Mouse (Mus musculus) layer of hippocampus, postnatal 36 days (tissue): Measurements from ENCODE around the gene 2310050C09Rik. TPM values are rescaled to one million over a fixed set of nuclear protein-coding genes. Genes with fewer than 3 reads are reported as not detected.

Experiments
- DNase-seq, 2 experiments: peaks; one replicate each; pipeline ENCODE4 v3.0.0; 2022
- total RNA-seq, 2 experiments: library from RNA; stranded (reverse); gene quantifications; 2 replicates each; pipeline ENCODE4 v1.2.3; 2021

2310050C09Rik gene
- not detected for total RNA-seq

DNA sequence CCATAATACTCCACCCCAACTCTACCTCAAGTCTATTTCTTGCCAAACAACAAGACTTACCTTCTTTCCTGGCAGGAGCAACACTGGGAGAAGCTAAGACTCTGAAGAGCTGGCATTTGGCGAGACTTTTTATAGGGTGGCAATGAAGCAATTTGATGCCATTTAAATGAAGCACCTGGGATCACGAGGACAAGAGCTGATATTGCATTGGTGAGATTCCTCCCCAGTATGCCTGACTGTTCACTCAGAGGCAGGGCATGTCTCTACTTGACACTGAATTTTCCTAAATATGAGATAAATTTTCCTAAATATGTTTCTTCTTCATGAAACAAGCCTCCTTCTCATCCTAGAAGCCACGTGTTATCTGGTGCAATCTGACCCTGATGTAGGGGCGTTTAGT, at the start of gene 2310050C09Rik:
2310050C09Rik (minus strand) TSS at position 101 of the 400 bp plus-strand sequence.
- DNase-seq, result no peak

DNA sequence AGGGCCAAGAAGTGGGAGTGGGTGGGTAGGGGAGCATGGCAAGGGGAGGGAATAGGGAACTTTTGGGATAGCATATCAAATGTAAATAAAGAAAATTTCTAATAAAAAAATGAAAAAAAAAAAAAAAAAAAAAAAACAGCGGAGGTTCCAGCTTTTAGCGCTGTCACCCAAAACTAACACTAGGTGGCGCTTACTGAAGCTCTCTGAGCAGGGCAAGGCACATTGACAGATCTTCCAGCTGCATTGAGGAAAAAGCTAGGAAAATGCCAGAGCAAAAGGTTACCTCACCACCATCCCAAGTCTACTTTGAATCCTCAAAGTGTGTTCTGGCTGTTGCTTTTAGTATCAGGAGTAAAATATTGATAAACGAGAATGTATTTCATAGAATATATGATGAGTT, 37.6 kb upstream of the 2310050C09Rik start:
- no peak for DNase-seq

DNA sequence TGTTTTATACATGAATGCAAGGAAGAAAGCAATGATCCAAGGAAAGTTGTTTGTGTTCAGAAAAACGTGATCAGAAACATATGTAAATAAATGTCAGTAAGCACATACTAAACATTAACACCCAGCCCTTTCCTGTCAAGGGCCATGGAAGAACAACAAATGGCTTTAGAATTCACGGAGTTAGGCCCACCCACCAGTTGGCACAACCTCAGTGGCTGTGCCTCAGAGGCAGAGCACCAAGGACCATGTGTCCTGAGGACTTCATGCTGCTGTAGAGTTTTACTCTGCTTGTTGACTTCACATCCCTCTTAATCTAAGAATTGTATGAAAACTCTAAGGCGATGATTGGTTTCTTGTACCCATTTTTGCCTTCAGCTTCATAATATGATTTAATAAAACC, 35.2 kb upstream of the 2310050C09Rik start:
- no peak for DNase-seq

DNA sequence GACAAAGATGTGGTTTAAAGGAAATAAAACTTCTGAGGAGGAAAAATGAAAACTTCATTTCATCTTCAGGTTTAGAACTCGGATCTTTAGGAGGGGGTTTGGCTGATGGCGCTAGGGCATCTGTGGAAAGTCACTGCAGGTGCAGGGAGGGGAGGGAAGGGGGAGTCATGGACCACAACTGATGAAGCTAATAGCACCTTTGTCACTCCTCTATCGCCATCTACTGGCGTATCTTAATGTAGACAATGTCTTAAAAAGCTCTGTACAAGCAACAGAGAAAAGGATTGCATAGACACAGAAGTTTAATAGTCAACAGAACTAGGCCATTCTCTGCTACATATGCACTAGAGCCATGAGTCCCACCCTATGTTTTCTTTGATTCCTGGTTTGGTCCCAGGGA, 33.6 kb upstream of the 2310050C09Rik start:
- no peak for DNase-seq

DNA sequence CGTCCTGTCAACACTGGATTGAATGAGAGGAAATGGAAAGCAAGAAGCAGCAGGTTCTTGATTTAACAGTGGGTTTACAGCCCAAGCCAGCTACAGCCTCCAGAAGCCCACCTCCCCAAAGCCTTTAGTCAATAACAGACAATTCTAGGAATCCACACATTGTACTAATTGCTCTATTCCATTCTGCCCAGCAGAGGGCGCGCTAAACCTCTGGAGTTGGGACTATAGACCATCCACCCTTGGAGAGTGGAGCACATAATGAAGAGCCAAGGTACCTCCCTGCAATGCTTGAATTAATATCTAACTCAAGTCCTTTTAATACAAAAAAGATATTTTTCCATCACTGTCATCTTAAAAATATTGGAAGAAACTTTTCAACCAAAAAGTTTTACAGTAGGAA, 33.0 kb upstream of the 2310050C09Rik start:
- DNase-seq, result peak; percentile 7

DNA sequence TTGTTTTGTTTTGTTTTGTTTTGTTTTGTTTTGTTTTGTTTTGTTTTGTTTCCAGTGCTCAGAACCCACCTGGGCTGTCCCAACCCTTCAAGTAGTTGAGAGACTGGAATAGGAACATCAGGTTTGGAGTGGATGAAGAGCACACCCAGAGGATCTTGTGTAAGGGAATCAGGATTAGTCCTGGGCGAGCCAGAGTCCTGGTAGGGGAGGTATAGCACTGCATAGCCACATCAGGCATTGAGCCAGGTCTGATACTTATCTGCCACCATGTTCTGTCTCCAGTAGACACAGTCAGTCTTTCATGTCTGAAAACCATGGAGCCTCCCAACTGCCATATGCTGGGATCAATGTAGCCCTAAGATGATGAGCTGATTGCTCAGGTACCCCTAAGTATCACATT, 24.5 kb upstream of the 2310050C09Rik start:
- DNase-seq, result no peak

DNA sequence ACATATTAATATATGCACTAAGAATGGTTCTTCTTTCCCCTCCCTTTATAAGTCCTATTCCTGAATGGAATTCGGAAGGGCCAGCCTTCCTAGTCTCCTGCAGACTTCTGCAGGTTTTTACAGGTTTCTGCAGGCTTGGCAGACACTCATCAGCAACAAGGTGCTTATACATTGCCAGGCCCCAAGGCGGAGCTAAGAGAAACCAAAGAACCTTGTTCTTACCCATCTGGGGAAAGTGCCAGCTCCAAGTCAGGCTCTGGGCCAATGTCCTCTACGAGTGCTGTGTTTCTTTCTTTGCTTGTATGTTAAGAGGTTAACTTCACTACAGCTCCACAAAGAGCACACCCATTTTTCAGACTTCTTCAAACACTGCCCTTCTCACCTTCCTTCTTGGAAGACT, 24.0 kb upstream of the 2310050C09Rik start:
- DNase-seq, result no peak

DNA sequence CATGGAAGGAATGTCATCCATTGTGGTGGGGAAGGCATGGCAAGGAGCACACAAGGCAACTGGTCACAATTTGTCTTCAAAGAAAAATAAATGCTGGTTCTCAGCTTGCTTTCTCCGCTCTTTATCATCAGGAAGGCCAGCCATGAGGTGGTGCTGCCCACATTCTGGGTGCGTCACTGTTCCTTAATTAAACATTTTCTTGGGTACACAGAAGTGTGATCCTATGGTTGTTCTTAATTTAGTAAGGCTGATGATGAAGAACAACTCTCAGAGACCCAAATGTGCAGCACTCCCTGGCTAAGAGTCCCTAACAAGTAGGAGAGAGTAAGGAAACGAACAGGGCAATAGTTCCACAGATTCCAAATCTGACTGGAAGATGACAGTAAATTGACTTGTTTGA, 4.2 kb upstream of the 2310050C09Rik start:
- no peak for DNase-seq

DNA sequence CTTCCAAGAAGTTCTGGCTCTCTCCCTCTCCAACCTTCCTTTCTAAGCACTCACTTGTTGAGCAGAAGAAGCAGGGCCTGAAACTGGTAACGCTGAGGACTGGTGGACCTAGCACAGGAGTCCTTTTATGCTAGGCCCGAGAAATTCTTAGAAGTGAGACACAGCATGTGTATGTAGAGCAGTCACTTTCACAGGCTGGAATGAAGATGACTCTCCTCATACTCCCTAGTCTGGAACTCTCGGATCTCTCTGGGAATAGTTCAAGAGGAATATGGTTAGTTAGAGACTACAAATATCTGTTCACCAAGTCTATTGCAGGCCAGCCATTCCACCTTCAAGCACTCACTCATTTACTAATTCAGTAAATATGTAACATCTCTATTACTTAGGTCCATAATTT, 18.8 kb downstream of the 2310050C09Rik start, which contains the start of gene Lce1l:
Lce1l (minus strand) TSS at position 101 of the 400 bp plus-strand sequence.
- no peak for DNase-seq

DNA sequence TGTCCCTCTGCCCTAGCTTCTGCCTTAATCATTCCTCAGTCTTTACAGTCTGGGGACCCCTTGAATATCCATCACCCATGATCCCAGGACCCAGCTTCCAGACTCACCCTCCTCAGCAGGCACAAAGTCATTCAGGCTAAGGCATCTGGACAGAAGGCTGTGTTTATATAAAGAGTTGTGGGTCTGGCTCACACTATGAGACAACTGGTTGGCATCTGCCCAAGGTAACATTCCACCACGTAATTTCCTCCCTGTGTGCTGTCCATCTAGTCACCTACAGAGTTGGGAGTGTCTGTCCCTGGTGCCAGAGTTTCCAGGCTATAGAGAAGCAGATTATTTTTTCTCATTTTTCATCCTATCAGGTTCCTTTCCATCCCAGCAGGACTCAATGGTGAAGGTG, 42.9 kb downstream of the 2310050C09Rik start, which contains the start of gene Kprp:
Kprp (minus strand) TSS at position 140 of the 400 bp plus-strand sequence.
- DNase-seq, result no peak

DNA sequence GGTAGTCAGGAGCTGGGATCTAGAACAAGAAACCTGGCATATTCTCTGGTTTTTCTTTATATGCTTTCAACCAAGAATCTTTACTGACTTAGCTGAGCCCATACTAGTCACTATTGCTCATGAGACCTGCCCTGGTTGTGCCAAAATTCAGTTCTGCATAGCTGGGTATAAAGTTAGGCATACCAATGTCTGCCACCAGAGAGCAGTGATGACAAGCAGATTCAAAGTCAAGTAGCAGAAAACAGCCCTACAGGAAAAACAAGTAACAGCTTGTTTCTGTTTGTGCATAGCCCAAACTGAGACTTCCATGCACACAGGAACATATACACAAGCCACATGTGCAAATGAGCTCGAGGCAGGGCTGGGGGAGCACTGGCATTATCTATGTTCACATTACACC, 44.2 kb downstream of the 2310050C09Rik start:
- DNase-seq, result no peak

Other genes starting within 250 kb of the 2310050C09Rik start
- gene Lce6a, start 248.6 kb downstream of the 2310050C09Rik start, total RNA-seq, result not detected
- not detected for gene Lce1a1, start 221.9 kb downstream of the 2310050C09Rik start, total RNA-seq
- not detected for gene Lce1b, start 213.3 kb downstream of the 2310050C09Rik start, total RNA-seq
- gene Lce1a2, start 199.9 kb downstream of the 2310050C09Rik start, total RNA-seq, result not detected
- gene Lce1c, start 191.0 kb downstream of the 2310050C09Rik start, total RNA-seq, result not detected
- gene Lce1d, start 183.0 kb downstream of the 2310050C09Rik start, total RNA-seq, result not detected
- gene Lce1e, start 161.1 kb downstream of the 2310050C09Rik start, total RNA-seq, result not detected
- gene Lce1f, start 149.9 kb downstream of the 2310050C09Rik start, total RNA-seq, result not detected
- not detected for gene Gm38119, start 131.1 kb downstream of the 2310050C09Rik start, total RNA-seq
- gene Lce1g, start 117.9 kb downstream of the 2310050C09Rik start, total RNA-seq, result not detected
- not detected for gene Lce1h, start 105.2 kb downstream of the 2310050C09Rik start, total RNA-seq
- gene Lce1i, start 91.3 kb downstream of the 2310050C09Rik start, total RNA-seq, result not detected
- not detected for gene Lce1j, start 79.7 kb downstream of the 2310050C09Rik start, total RNA-seq
- gene Lce1k, start 62.3 kb downstream of the 2310050C09Rik start, total RNA-seq, result not detected
- gene Kprp, start 43.0 kb downstream of the 2310050C09Rik start, total RNA-seq, result not detected
- gene Lce1l, start 18.9 kb downstream of the 2310050C09Rik start, total RNA-seq, result not detected
- gene Lce3a, start 56.0 kb upstream of the 2310050C09Rik start, total RNA-seq, result not detected
- gene Lce3b, start 62.8 kb upstream of the 2310050C09Rik start, total RNA-seq, result not detected
- not detected for gene Lce3c, start 74.3 kb upstream of the 2310050C09Rik start, total RNA-seq
- gene Lce3d, start 87.2 kb upstream of the 2310050C09Rik start, total RNA-seq, result not detected
- gene Lce3e, start 96.8 kb upstream of the 2310050C09Rik start, total RNA-seq, result not detected
- not detected for gene Lce3f, start 122.0 kb upstream of the 2310050C09Rik start, total RNA-seq
- gene Crct1, start 145.5 kb upstream of the 2310050C09Rik start, total RNA-seq, result not detected
- gene Lce1m, start 148.8 kb upstream of the 2310050C09Rik start, total RNA-seq, result not detected
- gene Gm4858, start 198.6 kb upstream of the 2310050C09Rik start, total RNA-seq, result not detected